Mouse (Mus musculus): Measurements from ENCODE around the gene Atp8a2. TPM values are rescaled to one million over a fixed set of nuclear protein-coding genes. Genes with fewer than 3 reads are reported as not detected.

Atp8a2 gene
- total RNA-seq, 4 experiments from 2014 or later, result 42.6 to 51.0 (median 49.1) TPM

DNA sequence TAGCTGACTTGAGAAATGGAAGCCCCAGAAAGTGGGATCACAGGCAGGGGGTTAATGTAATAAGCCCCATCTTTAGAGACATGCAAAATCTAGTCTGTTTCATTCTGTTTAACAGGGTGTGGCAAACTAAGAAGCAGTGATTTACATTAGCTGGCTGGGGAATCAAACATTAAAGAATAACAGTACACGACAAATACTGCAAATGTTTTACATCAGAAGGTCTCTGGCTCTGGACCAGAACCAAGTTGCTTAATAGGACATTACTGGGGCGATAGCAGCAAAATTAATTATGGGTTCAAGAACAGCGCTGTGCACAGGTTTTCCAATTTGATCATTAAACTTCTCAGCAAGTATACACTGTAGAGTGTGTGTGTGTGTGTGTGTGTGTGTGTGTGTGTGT is 397.5 kb downstream of the Atp8a2 start:
- DNase-seq (ENCODE audit: low spot score in 2 of 2), result no peak

DNA sequence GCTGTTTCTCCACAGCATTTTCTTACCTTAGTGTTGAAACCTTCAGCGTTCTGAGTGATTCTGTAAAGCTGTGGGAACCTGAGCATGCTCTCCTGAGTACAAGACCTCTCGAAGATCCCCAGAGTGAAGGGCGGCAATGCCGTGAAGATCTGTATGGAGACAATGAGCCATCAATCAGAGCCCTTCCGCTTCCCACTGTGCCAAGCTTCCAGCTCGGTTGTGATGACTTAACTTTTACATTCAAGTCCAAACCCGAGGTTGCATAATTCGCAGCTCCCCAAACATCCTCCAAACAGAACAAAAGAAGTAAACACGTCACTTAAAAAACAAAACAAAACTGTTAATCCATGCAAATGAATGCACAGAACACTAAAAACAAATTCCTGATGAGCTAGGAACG is 403.1 kb downstream of the Atp8a2 start:
- no peak for DNase-seq (ENCODE audit: low spot score in 2 of 2)

DNA sequence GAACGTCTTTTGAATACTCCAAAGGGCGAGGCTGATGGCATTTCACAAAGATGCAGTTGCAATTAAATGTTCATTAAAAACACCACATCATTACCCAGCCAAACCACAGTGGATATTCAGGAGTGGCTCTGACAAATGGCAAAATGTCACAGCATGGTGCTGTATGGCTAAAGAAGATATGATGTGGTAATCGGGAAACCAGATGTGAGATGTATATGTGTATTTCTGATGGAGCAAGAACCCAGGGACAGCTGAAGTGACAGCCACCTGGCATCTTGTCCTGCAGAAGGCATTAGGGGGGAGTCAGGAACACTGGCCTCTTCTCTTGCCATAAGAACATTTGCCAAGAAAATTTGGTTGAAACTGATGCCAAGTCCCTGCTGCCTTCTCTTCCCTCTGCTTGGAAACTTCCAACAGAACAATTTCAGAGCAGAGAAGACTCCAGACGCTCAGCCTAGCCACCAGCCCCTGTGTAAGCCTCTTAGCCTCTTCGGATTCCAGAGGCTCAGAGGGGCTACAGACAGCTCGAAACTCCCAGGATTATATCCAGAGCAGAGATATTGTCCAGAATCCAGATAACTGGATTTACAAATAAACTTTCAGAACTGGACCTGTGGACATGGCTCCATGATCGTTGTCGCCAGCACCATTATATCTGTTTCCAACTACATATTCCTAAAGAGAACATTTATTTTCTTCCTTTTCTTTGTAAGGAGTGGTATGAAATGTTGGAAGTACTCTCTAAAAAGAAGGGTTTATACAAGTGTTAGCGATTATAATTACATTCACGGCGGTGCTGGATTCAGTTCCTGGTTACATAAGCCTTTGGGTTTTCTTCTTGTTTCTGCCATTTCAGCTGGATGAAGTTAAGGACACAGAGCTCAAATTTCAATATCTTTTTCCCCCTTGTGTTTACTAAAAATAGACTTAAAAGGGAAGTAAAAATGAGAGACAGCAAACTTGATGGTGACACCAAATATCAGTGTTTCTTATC is 413.3 kb downstream of the Atp8a2 start:
- DNase-seq (ENCODE audit: low spot score in 2 of 2), result no peak

DNA sequence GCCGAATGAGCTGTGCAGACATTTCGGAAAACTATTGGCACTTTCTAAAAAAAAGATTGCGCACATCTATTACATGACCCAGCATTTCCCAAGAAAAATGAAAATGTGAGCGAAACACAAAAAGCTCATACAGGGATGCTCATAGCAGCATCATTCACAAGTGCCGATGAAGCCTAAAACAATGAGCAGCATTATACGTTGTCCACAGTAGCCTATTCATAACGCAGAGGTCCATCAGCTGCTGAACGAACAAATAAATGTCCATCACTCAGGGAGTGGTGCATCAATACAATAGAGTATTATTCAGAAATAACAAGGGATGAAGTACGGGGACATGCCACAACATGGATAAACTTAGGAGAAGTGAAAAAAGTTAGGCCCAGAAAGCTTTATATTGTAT is 416.6 kb downstream of the Atp8a2 start:
- DNase-seq (ENCODE audit: low spot score in 2 of 2), result no peak

DNA sequence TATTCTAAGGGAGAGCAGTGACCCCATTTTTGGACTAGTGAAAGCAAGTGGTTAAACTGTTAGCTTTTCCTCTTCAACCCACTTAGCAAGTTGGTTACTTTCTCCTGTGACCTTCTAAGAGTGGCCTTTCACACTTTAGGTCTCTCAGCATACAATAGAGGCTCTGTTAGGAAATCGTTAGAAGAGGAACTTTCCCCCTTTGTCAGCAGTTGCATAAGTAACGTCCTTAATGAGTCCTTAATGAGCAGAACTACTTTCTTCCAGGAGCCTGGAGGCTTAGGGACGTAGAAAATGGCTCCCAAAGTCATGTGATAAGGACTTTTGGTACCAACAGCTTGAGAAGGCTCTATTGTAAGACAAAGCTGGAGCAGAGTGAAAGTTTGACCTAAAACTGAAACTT is 434.8 kb downstream of the Atp8a2 start:
- DNase-seq (ENCODE audit: low spot score in 2 of 2), result no peak

DNA sequence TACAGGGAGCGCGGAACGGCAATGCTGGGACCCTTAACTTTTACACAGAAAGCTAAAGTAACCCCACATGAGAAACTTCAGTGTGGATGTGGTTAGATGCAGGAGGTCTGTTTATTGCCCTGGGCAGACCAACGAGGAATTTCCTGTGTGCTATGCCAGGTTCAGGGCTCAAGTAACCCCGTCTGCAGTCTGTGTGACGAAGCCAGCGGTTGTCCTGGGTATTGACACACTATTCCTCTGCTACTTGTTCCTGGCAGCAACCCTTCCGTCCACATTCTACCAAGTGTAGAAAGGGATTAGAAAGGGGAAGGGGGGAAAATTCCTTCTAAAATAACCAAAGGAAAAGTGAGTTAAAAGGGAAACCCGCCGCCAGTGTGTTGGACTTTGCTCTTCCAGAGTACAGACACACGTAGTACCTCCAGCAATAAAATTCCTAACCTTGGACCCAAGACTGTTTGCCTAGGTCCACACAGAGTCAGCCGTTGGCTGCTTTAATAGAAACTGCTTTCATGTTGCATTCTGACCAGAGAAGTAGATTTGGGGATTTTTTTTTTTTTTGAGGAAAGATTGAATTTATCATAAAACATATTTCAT is 437.0 kb downstream of the Atp8a2 start:
- DNase-seq (ENCODE audit: low spot score in 2 of 2), result no peak

DNA sequence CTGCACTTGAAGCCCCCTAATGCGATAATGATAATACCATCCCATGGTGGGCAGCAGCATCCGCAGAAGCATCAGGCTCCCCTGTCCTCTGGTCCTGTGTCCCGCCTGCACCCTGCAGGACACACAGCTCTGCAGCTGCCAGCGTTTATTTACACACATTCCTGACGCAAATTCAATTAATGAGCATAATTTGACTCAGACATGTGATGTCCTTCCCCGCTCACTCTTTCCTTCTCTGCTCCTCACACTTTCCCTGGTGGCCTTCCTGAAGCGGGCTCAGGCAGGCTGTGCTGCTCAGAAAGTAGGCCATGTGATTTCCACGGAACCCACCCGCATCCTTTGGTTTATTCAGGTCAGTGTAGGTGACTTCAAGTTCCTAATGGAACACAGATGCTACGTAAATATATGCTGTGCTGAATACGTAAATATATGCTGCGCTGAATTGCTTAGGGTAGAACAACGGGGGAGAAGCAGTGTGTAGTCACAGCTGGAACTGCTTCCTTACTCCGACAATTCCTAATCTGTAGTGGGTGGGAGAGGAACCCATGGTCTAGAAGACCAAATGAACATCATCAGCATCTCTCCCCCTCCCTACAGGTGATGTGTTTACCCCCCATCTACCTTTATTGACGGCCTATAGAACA is 437.7 kb downstream of the Atp8a2 start:
- no peak for DNase-seq (ENCODE audit: low spot score in 2 of 2)

DNA sequence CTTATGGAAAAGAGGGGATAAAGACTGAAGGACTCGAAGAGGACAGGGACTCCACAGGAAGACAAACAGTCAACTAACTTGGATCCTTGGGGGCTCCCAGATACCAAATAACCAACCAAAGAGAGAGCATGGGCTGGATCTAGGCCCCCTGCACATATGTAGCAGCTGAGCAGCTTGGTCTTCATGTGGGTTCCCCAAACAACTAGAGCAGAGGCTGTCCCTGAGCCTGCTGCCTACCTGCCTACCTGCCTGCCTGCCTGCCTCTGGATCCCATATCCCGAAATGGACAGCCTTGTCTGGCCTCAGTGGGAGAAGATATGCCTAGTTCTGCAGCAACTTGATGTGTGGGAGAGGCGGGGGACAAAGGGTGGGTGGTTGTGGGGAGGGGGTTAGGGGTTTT is 444.6 kb downstream of the Atp8a2 start:
- DNase-seq (ENCODE audit: low spot score in 2 of 2), result no peak

DNA sequence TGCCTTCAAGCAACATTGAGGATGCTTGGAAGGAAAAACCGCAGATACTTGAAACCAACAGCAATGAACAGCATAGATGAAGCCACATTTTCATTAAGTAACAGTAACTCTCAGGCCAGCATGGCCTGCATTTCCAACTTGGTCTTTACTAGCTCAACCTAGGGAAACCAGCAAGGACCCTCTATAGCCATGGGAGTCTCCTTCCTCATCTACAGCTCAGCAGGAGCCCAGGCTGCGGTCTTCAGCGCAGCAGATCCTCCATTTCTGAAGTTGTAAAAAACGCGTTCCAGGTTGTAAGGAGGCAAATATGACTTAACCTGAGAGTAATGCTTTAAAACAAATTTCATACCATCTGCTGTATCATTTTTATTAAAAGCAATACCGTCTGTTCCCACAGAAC is 447.0 kb downstream of the Atp8a2 start:
- no peak for DNase-seq (ENCODE audit: low spot score in 2 of 2)

DNA sequence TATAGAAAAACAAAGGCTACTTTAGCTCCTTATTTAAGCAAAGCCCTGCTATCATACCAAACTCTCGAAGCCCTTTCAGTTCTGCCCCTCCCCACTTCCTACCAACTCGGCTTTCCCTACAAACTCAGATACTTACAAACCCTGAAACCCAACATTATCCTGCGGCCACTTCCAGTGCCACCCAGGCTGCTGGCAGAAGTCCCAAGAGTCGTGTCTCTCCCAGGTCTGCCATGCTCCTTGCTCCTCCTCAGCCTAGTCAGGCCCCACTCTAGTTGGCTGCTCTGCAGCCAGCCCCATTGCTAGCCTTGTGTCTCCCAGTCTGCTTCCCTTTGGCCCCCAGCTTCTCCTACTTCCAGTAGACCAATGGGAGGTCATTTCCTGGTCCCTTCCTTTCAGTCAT is 451.3 kb downstream of the Atp8a2 start:
- DNase-seq (ENCODE audit: low spot score in 2 of 2), result no peak

DNA sequence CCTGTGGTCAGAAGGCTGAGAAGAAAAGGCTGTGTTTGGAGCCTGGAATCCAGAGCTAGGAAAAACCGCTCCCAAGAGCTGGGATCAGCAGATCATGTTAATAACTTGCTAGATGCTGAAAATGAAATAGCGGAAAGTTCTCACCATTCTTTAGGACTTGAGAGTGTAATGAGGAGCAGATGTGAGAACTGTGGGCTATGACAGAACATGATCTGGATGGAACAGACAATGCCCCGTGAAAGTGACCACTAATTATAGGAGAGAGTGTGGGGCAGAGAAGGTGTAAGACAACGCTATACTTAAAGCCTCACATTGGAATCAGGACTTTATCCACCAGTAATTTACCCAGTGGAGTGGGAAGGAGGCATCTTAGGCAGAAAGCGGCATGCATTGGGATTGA is 455.2 kb downstream of the Atp8a2 start:
- DNase-seq (ENCODE audit: low spot score in 2 of 2), result no peak

DNA sequence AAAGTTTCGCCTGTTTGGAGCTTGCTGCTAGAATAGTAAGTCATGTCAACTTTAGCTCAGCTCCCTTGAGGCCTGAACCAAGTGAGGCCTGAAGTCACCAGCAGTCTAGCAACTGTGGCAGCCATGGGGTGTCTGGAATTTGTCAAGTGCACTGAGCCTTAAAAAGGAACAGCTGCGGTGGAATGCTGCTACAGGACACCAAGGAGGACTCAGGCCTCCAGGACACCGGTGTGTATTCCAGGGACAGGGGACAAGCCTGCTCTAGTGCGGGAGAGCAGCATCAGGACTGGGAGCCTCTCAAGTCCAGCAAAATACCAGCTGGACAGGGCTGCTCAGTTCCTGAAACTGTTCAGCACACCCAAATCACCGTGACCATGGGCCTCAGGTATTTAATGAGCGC is 457.5 kb downstream of the Atp8a2 start:
- DNase-seq (ENCODE audit: low spot score in 2 of 2), result no peak

DNA sequence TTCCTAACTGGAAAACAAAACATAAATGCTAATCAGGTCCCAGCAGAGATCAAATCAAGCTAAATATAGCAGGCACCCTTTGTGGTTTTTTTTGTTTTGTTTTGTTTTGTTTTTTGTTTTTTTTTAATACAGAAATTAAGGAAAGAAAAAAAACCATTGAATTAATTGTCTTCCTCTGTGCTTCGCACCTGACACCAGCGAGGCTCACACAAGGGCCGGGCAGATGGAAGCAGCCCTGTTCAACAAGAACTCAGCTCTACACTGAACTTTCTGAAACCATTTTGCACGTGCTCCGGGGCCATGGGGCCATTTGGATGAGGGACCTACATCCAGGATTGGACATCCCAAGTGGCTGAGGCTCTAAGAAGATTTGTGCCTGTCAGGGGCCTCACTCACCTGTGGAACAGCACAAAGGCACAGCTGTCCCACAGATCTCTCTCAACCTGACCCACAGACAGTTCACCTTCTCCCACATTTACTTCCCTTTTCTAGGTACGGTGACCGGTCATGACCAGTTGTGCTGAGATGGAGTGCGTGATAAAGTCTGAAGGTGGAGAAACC is 459.2 kb downstream of the Atp8a2 start:
- no peak for DNase-seq (ENCODE audit: low spot score in 2 of 2)

DNA sequence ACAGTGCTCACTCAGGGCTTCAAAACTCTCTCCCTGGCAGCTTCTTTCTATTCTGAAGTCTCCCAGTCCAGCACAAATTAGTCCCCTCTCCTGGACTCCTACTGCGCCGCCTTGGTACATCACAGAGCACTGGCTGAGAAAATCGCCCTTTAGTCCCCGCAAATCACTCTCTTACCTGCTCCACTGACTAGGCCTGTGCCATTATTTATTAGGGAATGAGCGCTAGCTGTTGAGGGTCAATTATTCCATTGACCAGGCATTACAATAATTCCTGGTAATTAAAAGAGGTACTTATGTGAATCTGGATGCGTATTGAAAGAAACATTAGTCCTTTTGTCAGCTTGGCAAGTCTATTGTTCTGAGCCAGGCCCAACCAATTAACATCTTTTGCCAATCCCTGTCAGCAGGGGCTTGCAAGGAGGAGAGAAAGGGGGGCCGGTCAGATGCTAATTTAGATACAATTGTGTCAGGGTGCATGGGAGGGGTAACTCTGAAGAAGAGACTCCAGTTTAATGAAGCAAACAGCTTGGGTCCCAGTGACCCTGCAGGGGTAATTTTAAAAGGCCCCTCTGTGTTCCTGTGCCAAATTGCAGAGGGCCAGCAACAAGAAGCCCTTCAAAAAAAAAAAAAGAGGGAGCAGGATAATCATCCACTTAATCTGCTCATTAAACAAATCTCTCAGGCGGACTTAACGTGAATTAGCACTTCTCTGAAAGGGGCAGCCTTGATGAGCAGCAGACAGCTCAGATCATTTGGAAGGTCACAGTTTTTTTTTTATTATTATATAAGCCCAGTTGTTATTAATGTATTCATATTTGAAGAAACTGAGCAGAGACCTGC is 459.9 kb downstream of the Atp8a2 start:
- DNase-seq (ENCODE audit: low spot score in 2 of 2), result peak; percentile 30 to 77

DNA sequence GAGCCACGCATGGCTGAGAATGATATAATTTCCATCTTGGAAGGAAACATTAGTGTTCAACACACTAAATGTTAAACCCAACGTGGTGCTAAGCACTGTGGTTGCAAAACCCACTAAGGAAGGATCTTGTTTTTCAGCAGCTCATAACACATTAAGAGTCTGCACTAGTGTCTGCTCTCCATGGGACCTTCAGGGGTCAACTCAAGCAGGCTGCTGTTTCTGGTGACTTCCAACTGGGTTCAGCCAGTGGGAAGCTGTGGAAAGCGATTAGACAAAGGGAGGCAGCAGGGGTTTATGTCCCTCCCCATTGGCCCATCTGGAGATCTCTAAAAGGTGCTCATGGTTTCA is 467.0 kb downstream of the Atp8a2 start:
- DNase-seq (ENCODE audit: low spot score in 2 of 2), result no peak

DNA sequence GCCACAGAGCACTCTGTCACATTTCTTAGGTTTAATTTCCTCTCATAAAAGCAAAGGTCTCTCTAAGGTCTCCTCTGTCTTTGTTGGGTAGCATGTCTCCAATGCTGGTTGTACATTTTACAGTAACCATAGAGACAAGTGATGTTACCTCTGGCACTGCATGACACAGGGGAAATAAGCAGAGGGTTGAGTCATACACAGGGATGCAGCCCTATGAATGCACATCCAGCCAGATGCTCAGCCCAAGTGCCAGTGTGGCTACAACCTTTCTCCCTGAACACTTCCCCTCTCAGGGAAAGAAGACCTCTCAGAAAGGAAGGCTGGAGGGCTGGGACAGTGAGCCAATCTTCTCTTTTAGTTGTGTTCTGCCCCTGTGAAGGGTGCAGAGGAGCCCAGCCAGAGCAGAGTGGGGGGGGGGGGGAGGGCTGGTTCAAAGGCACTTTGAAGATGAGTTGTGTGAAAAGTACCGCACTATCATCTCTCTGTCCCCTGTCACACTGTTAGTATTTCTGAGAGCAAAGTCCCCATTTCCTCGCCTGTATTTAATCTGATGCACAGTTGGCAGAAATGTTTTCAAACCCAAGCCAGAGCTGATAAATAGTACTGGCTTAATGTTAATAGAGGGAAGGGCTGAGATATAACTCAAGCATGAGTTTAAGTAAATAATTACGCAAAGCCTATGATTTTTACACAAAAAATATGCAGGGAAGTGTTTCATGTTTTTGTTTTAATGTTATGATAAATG is 467.5 kb downstream of the Atp8a2 start:
- DNase-seq (ENCODE audit: low spot score in 2 of 2), result no peak

DNA sequence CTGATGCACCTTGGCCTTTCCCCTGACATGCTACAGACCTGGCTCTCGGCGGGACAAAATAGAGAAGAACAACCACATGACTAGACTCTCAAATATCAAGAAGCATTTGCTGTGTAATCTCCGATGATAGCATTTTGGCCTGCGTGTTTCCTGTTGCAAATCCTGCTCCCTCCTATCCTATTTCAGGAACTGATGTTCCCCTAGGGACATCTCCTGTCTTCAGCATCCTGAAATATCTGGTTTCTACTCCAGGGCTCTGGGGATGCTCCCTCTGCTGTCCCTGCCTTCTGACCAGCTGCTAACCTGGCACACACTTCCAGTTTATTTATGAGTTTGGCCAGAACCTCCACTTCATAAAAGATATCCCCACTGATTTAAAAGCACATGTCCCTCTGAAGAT is 470.0 kb downstream of the Atp8a2 start:
- no peak for DNase-seq (ENCODE audit: low spot score in 2 of 2)

DNA sequence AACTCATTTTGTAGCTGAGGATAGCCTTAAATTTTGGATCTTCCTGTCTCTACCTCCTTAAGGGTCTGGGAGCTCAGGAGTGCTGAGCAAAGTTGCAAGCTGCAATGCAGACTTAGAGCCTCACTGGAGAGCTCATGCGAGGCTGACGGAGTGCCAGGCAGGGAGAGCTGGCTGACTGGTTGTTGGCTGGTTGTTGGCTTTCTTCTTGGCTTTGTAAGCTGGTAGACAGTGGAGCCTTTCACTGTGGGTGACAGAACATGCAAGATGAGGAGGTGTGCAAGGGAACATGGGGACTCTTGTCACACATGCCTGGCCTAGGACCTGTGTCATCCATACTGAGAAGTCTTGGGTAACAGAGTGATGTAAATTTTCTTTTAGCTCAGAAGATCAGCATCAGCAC is 473.8 kb downstream of the Atp8a2 start:
- no peak for DNase-seq (ENCODE audit: low spot score in 2 of 2)

DNA sequence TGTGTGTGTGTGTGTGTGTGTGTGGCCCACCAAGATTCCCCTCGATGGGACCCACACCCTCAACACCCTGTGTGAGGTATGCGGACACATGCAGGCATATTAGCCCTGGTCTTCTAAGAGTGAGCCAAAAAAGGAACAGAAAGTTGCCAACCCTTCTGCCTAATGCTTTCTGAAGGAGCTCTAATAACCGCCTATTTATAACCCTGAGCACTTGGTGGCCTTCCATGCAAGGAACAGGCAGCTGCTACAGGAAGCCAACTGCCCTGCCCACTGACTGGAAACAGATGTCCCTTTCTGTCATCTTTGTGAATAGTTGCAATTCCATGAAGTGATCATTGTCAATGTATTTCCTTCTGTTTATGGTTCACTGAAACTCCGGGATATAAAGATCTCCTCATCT is 475.0 kb downstream of the Atp8a2 start:
- peak in 1 of 2 experiments; percentile 33 for DNase-seq (ENCODE audit: low spot score in 2 of 2)

DNA sequence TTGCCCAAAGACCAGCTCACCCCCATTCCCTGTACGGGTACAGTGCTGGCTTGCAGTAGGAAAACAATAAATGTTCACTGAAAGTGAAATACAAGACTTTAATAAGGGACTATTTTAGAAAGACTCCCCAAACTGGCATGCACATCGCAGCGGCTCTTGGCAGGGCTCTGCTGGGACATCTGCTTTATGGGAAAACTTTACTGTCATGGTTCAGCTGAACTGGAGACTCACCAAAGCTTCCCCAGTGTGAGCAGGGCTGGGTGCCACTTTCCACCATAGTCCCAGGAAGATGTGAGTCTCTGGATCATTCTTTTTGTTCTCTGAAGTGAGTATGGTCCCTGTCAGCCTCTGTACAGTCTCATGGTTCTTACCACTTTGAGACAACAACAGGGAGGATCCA is 475.6 kb downstream of the Atp8a2 start:
- peak in 1 of 2 experiments; percentile 19 for DNase-seq (ENCODE audit: low spot score in 2 of 2)

DNA sequence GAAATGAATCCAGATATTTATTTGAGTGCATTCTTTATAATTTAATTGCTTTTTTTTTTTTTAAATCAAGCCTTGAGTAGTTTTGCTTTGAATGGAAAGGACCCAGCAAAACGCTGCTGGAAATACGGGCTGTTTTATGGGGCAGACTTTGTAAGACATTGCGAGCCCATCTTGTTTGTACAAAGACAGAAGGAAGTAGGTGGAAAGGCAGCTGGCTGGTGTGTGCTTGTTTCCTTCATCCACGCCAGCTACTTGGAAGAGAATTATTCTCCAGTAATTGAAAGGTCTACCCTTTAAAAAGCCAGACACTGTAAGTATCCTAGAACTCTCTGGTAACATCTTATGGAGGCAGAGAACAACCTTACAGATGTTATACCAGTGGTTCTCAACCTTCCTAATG is 476.6 kb downstream of the Atp8a2 start:
- peak; percentile 28 to 56 for DNase-seq (ENCODE audit: low spot score in 2 of 2)
